Mouse (Mus musculus) stomach, embryonic 14.5 days (tissue): ENCODE data around the gene Rhox13. TPM values are rescaled to one million over a fixed set of nuclear protein-coding genes. Genes with fewer than 3 reads are reported as not detected.

Source experiments
- polyA plus RNA-seq: library from polyadenylated mRNA; unstranded; fragments of >200 nt; fragmentation: Nextera tagmentation; extraction: Ambion mirVana; gene quantifications from 2 replicates; pipeline ENCODE4 v1.2.1, GENCODE M21; 2014

Rhox13 gene
- polyA plus RNA-seq, 1 experiment from 2014 or later = not detected

Other genes with a start within 250 kb of the Rhox13 start
- not detected in 2 replicates for gene Rhox8, start 242.3 kb upstream of the Rhox13 start, polyA plus RNA-seq
- not detected in 2 replicates for gene Rhox7b, start 224.0 kb upstream of the Rhox13 start, polyA plus RNA-seq
- not detected in 2 replicates for gene Rhox9, start 219.4 kb upstream of the Rhox13 start, polyA plus RNA-seq
- not detected in 2 replicates for gene Btg1-ps1, start 102.4 kb upstream of the Rhox13 start, polyA plus RNA-seq
- gene Btg1-ps2, start 78.1 kb upstream of the Rhox13 start, polyA plus RNA-seq = not detected in 2 replicates
- not detected in 2 replicates for gene Rhox10, start 54.7 kb upstream of the Rhox13 start, polyA plus RNA-seq
- gene Rhox11, start 36.1 kb upstream of the Rhox13 start, polyA plus RNA-seq = not detected in 2 replicates
- not detected in 2 replicates for gene Rhox12, start 10.3 kb upstream of the Rhox13 start, polyA plus RNA-seq
- gene Zbtb33, start 68.6 kb downstream of the Rhox13 start, polyA plus RNA-seq = 7.5 and 7.6 TPM in 2 replicates
- gene Tmem255a, start 131.2 kb downstream of the Rhox13 start, polyA plus RNA-seq = 40.7 and 41.0 TPM in 2 replicates
- gene Atp1b4, start 195.0 kb downstream of the Rhox13 start, polyA plus RNA-seq = not detected in 2 replicates